ENCODE assay signal across 8 mouse cellular contexts in genomic region chr8:22185431-22186397, GRCm38 (mm10). TPM values are rescaled to one million over a fixed set of nuclear protein-coding genes. Genes with fewer than 3 reads are reported as not detected.
DNase-seq lines count a peak whose midpoint lies in the region; ATAC-seq lines count a peak whose summit lies in the region.

Ckap2 (minus strand) TSS chr8:22185819.

- H3K27ac ChIP-seq in hindbrain, embryonic 12.5 days, result peak within 1 kb of the TSS; percentile 81

- ATAC-seq in hindbrain, embryonic 12.5 days (ENCODE audit: low FRiP score), result peak; percentile 98

- WGBS in hindbrain, embryonic 12.5 days, result 3% methylated on average over 63 of the region's 63 CpGs

- peak; percentile 98 for DNase-seq in NIH3T3 (ENCODE audit: low read depth)
- DNase-seq in cerebellum, postnatal 10 days, result peak; percentile 96
- DNase-seq in frontal cortex, postnatal 10 days (ENCODE audit: low spot score in 2 of 2), result peak; percentile 81 to 86
- DNase-seq in layer of hippocampus, postnatal 14 days (ENCODE audit: low spot score in 2 of 2), result peak; percentile 84 to 88
- peak; percentile 91 for DNase-seq in lung, postnatal 14 days
- peak; percentile 56 for DNase-seq in retina, adult 2 months (ENCODE audit: low read depth, low spot score)
- peak; percentile 87 to 89 for DNase-seq in thymus, postnatal 36 days

- peak within 1 kb of the TSS; percentile 70 for H3K4me3 ChIP-seq in hindbrain, embryonic 12.5 days

- peak within 1 kb of the TSS; percentile 71 for H3K9ac ChIP-seq in hindbrain, embryonic 12.5 days

- no peaks in the 10 kb centered on the region for H3K9me3 ChIP-seq in hindbrain, embryonic 12.5 days (replicated peaks)

- H3K36me3 ChIP-seq in hindbrain, embryonic 12.5 days, result no peaks in the 10 kb centered on the region

- H3K4me2 ChIP-seq in hindbrain, embryonic 12.5 days (replicated peaks), result peak within 1 kb of the TSS; percentile 67

- H3K4me1 ChIP-seq in hindbrain, embryonic 12.5 days, result peaks cover 7% of the 10 kb centered on the region

- H3K27me3 ChIP-seq in hindbrain, embryonic 12.5 days, result 0 out of 2 replicates have a peak, but pooled peaks cover 3% of the 10 kb centered on the region

RNA-seq across cellular contexts. Expression of gene Ckap2, which starts in this region (rescaled TPM):
- 37.0 and 39.8 TPM in 2 replicates for polyA plus RNA-seq in hindbrain, embryonic 12.5 days (2016; fragmentation: Nextera tagmentation; extraction: Ambion mirVana)
- total RNA-seq in layer of hippocampus, postnatal 14 days (2021), result 1 to 10 TPM; 2.4 to 2.8 TPM

Comparison
In these comparisons a context has a peak if more than half of its experiments do, and no peak if none do; other contexts are left out.
1. Peak in every context shown above with its lines: DNase-seq, ATAC-seq, H3K4me3 ChIP-seq and H3K27ac ChIP-seq.